Mouse (Mus musculus): ENCODE data around the gene Unc13d. TPM values are rescaled to one million over a fixed set of nuclear protein-coding genes. Genes with fewer than 3 reads are reported as not detected.

Gene Unc13d
- polyA plus RNA-seq (2015; fragmentation: Nextera tagmentation; extraction: Ambion mirVana) = 1.1 and 1.3 TPM in 2 replicates

DNA sequence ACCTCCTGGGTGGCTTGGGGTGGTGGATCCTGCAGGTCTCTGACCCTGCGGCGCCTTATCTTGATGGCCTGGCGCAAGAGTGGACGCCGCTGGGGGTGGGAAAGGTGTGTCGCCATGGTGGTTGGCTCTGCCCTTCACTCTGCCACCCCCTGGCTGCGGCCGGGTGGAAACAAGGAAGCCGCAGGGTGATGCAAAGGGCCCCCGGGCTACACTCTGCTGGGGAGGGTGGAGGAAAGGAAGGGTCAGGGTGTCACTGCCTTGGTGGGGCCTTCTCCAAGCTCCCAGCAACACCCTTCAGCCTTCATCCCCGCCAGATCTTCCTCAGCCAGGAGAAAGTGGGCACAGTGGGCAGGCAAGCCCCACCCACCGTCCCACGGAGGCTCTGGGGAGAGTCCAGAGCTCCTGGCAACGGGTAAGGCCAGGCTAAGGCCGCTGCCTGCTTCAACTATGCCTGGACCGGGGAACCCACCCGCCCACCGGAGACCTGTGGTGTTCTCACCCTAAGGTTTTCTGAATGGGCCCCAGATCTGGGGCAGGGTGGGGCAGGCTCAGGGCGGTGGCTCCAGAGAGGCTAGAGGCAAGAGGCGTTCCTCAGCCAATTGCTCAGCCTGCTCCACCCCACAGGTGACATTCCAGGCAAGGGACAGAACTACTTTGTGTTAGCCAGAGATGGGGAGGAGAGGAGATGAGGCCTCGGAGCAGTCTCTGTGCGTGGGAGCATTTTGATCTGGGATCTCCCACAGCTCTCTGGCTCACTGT, at the start of gene Unc13d:
Gene Unc13d (minus strand): TSS at position 516 of the 759 bp plus-strand sequence.

DNA sequence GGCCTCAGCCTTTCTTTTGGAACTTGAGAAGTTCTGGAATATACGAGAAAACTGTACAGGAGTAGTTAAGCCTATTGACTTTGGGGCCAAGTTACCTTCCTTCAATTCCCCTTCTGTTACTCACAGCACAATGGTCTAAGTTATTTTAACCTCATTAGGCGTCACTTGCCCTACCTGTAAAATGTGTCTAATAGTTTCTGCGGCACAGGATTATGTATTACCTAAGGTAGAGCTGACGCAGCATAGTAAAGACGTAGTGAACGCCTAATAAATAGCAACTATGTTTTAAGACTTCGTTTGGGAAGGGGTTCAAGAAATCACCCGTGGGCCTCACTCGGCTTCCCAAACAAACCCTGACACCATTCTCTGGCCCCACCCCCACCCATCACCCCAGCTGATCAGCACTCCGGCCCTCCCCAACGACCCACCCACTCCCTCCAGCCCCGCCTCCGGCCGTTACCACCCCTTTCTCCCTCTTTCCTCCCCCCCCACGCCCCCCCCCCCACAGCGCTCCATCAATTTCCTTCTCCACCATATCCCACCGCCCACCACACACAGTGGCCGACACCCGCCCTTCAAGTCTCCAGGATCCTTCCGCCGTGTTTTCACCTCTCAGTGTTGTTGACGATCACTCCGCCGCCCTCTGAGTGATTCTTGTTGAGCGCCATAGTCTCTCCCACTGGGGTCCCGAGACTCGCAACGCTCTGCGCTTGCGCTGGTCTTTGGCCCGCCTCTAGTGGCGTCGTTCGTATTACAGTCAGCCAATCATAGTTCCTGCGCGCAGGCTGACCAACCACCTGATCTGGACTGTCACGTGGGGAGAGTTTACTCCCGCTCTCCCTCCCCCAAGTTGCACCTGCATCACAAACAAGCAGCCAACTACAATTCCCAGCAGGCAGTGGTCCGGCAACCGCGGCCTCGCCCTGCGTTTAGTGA, 8.8 kb upstream of the Unc13d start, which contains the start of gene Wbp2:
Gene Wbp2 (minus strand): TSS at position 738 of the 936 bp plus-strand sequence.

GRCm38 (mm10) chr11:116030088-116030897, 47.5 kb downstream of the Unc13d start, which contains the start of gene Unk:
TSS of gene Unk (plus strand) at chr11:116030322.

GRCm38 (mm10) chr11:116027756-116028155, 50.0 kb downstream of the Unc13d start, which contains the start of gene H3f3b:
TSS of gene H3f3b (minus strand) at chr11:116027962.

DNA sequence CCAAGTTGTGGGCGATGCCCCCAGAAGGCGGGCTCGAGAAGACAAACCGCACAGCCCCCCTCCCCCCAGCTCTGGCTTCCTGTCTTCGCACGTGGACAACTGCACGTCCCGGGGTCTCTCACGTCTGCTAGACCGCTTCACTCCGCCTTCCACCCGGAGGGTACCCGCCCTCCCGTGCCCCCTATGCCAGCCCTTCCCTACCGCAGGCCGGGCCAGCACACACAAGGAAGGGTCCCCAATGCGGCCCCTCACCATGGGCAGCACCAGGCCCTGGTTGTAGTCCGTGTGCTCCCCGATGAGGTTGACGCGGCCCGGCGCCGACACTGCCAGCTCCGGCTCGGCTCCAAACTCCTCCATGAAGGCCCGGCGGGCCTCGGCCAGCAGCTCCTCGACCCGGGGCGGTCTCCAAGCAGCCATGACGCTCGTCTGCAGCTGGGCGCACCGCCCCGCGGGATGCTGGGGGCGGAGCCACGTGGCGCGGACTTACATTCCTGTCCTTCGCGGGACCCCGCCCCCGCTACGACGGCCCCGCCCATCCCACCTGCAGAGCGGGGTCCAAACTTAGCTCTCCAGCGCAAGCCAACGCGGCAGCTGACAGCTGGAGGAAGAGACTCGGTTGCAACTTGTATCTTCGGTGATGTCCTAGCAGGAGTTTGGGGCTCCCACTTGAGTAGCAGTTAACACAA, 65.4 kb downstream of the Unc13d start, which contains the start of gene Galk1:
Gene Galk1 (minus strand): TSS at position 458 of the 686 bp plus-strand sequence.

Other genes with a start within 250 kb of the Unc13d start
- gene Myo15b, start 219.6 kb downstream of the Unc13d start, polyA plus RNA-seq (2015; fragmentation: Nextera tagmentation; extraction: Ambion mirVana) = 0.15 and 0.46 TPM in 2 replicates
- gene Smim5, start 178.0 kb downstream of the Unc13d start, polyA plus RNA-seq (2015; fragmentation: Nextera tagmentation; extraction: Ambion mirVana) = 2.6 and 4.5 TPM in 2 replicates
- 0.24 and 0.79 TPM in 2 replicates for gene Smim6, start 165.9 kb downstream of the Unc13d start, polyA plus RNA-seq (2015; fragmentation: Nextera tagmentation; extraction: Ambion mirVana)
- gene Sap30bp, start 144.7 kb downstream of the Unc13d start, polyA plus RNA-seq (2015; fragmentation: Nextera tagmentation; extraction: Ambion mirVana) = 36.7 and 40.3 TPM in 2 replicates
- 10.4 and 12.7 TPM in 2 replicates for gene Recql5, start 144.5 kb downstream of the Unc13d start, polyA plus RNA-seq (2015; fragmentation: Nextera tagmentation; extraction: Ambion mirVana)
- 3.0 and 3.2 TPM in 2 replicates for gene Itgb4, start 103.3 kb downstream of the Unc13d start, polyA plus RNA-seq (2015; fragmentation: Nextera tagmentation; extraction: Ambion mirVana)
- gene Galk1, start 65.2 kb downstream of the Unc13d start, polyA plus RNA-seq (2015; fragmentation: Nextera tagmentation; extraction: Ambion mirVana) = 56.4 and 56.8 TPM in 2 replicates
- 1,032 and 1,124 TPM in 2 replicates for gene H3f3b, start 50.0 kb downstream of the Unc13d start, polyA plus RNA-seq (2015; fragmentation: Nextera tagmentation; extraction: Ambion mirVana)
- 22.2 and 24.0 TPM in 2 replicates for gene Unk, start 47.6 kb downstream of the Unc13d start, polyA plus RNA-seq (2015; fragmentation: Nextera tagmentation; extraction: Ambion mirVana)
- gene Wbp2, start 9.0 kb upstream of the Unc13d start, polyA plus RNA-seq (2015; fragmentation: Nextera tagmentation; extraction: Ambion mirVana) = 202 and 232 TPM in 2 replicates
- gene Trim47, start 49.2 kb upstream of the Unc13d start, polyA plus RNA-seq (2015; fragmentation: Nextera tagmentation; extraction: Ambion mirVana) = 13.7 and 14.9 TPM in 2 replicates
- gene Trim65, start 53.2 kb upstream of the Unc13d start, polyA plus RNA-seq (2015; fragmentation: Nextera tagmentation; extraction: Ambion mirVana) = 3.1 and 3.7 TPM in 2 replicates
- gene Mrpl38, start 60.9 kb upstream of the Unc13d start, polyA plus RNA-seq (2015; fragmentation: Nextera tagmentation; extraction: Ambion mirVana) = 79.1 and 86.5 TPM in 2 replicates
- 25.2 and 31.7 TPM in 2 replicates for gene Fbf1, start 90.2 kb upstream of the Unc13d start, polyA plus RNA-seq (2015; fragmentation: Nextera tagmentation; extraction: Ambion mirVana)
- 56.7 and 57.3 TPM in 2 replicates for gene Ten1, start 120.9 kb upstream of the Unc13d start, polyA plus RNA-seq (2015; fragmentation: Nextera tagmentation; extraction: Ambion mirVana)
- gene Acox1, start 121.1 kb upstream of the Unc13d start, polyA plus RNA-seq (2015; fragmentation: Nextera tagmentation; extraction: Ambion mirVana) = 63.3 and 67.6 TPM in 2 replicates
- 2.0 and 2.2 TPM in 2 replicates for gene Evpl, start 160.1 kb upstream of the Unc13d start, polyA plus RNA-seq (2015; fragmentation: Nextera tagmentation; extraction: Ambion mirVana)
- gene Srp68, start 196.3 kb upstream of the Unc13d start, polyA plus RNA-seq (2015; fragmentation: Nextera tagmentation; extraction: Ambion mirVana) = 51.9 and 55.5 TPM in 2 replicates
- 0.41 and 0.54 TPM in 2 replicates for gene Galr2, start 203.0 kb upstream of the Unc13d start, polyA plus RNA-seq (2015; fragmentation: Nextera tagmentation; extraction: Ambion mirVana)
- gene Exoc7, start 229.3 kb upstream of the Unc13d start, polyA plus RNA-seq (2015; fragmentation: Nextera tagmentation; extraction: Ambion mirVana) = 102 and 125 TPM in 2 replicates